Mouse (Mus musculus) forebrain, embryonic 16.5 days (tissue): ENCODE results near the gene Tas2r104. TPM values are rescaled to one million over a fixed set of nuclear protein-coding genes. Genes with fewer than 3 reads are reported as not detected.

Source experiments
- ATAC-seq: fragments of 200-750 bp; cut with Nextera tagmentation; 2 replicates; pipeline ENCODE4 v1.8.0; 2017; ENCODE audit warnings: mild to moderate bottlenecking, moderate library complexity
- H3K27ac ChIP-seq: fragments of 300-500 bp; sonication (generic); 2 replicates; pipeline ENCODE4 v1.5.1; 2014; ENCODE audit warnings: low read length, control low read depth
- H3K27me3 ChIP-seq: fragments of 300-500 bp; sonication (generic); replicated peaks from 2 replicates; pipeline ENCODE4 v1.6.1; 2014; ENCODE audit warnings: low read length; ENCODE audit not compliant: control insufficient read depth, insufficient read depth
- H3K36me3 ChIP-seq: fragments of 300-500 bp; sonication (generic); 2 replicates; pipeline ENCODE4 v1.6.1; 2014; ENCODE audit not compliant: control insufficient read depth, insufficient read depth
- H3K4me1 ChIP-seq: fragments of 300-500 bp; sonication (generic); replicated peaks from 2 replicates; pipeline ENCODE4 v1.6.1; 2014; ENCODE audit warnings: low read length; ENCODE audit not compliant: control insufficient read depth, insufficient read depth
- H3K4me2 ChIP-seq: fragments of 300-500 bp; sonication (generic); 2 replicates; pipeline ENCODE4 v1.6.1; 2014; ENCODE audit warnings: mild to moderate bottlenecking, low read length, control low read depth
- H3K4me3 ChIP-seq: fragments of 300-500 bp; sonication (generic); replicated peaks from 2 replicates; pipeline ENCODE4 v1.5.1; 2014; ENCODE audit warnings: mild to moderate bottlenecking, low read length, control low read depth
- H3K9ac ChIP-seq: fragments of 300-500 bp; sonication (generic); replicated peaks from 2 replicates; pipeline ENCODE4 v1.6.1; 2014; ENCODE audit warnings: low read depth, low read length, control low read depth
- H3K9me3 ChIP-seq: fragments of 300-500 bp; sonication (generic); 2 replicates; pipeline ENCODE4 v1.6.1; 2016; ENCODE audit warnings: low read length; ENCODE audit not compliant: control insufficient read depth
- WGBS: fragments of 180-500 bp; shearing (Covaris S2); extraction: QIAGEN DNeasy Blood & Tissue Kit; methylation state at CpG from one replicate; pipeline ENCODE4 v1.1.7; 2014; 5-methylcytosine and 5-hydroxymethylcytosine counted together
- polyA plus RNA-seq: library from polyadenylated mRNA; unstranded; fragments of >200 nt; fragmentation: Nextera tagmentation; extraction: Ambion mirVana; gene quantifications from 2 replicates; pipeline ENCODE4 v1.2.1, GENCODE M21; 2015

The Tas2r104 gene
- not detected in 2 replicates for polyA plus RNA-seq

GRCm38 (mm10) chr6:131685644-131686043 lies at the start of gene Tas2r104:
Tas2r104 (minus strand) TSS chr6:131685744.
- Histone ChIP-seq H3K4me1 (no peaks in the 10 kb centered on the region), H3K27me3 (no peaks in the 10 kb centered on the region), H3K9ac (no peak within 1 kb of the TSS), H3K4me3 (no peak within 1 kb of the TSS), H3K36me3 (no peaks in the 10 kb centered on the region), H3K27ac (no peak within 1 kb of the TSS), H3K9me3 (no peaks in the 10 kb centered on the region; the same call in 1 of the 2 replicates), H3K4me2 (no peak within 1 kb of the TSS)
- no peak for ATAC-seq
- 73% methylated on average over 1 of the region's 1 CpGs for WGBS

- no peaks in the 10 kb centered on the region for H3K4me1 ChIP-seq
- WGBS: 47% methylated on average over 7 of the region's 7 CpGs
- no peak overlapping the region for H3K27ac ChIP-seq
- H3K9ac ChIP-seq: no peak overlapping the region
- 0 out of 2 replicates have a peak, but pooled peaks cover 4% of the 10 kb centered on the region for H3K9me3 ChIP-seq
- H3K27me3 ChIP-seq: no peaks in the 10 kb centered on the region
- no peak overlapping the region for H3K4me3 ChIP-seq
- H3K36me3 ChIP-seq: no peaks in the 10 kb centered on the region
- no peak for ATAC-seq
- no peak overlapping the region for H3K4me2 ChIP-seq
Observed at GRCm38 (mm10) chr6:131712803-131713202, 27.3 kb upstream of the Tas2r104 start.

- H3K27ac ChIP-seq: no peak within 1 kb of the TSS
- H3K36me3 ChIP-seq: no peaks in the 10 kb centered on the region
- H3K4me1 ChIP-seq: no peaks in the 10 kb centered on the region
- no peaks in the 10 kb centered on the region; the same call in 1 of the 2 replicates for H3K9me3 ChIP-seq
- ATAC-seq: no peak
- H3K4me3 ChIP-seq: no peak within 1 kb of the TSS
- H3K4me2 ChIP-seq: no peak within 1 kb of the TSS
- H3K9ac ChIP-seq: no peak within 1 kb of the TSS
- no peaks in the 10 kb centered on the region for H3K27me3 ChIP-seq
Observed at GRCm38 (mm10) chr6:131689963-131690362, 4.4 kb upstream of the Tas2r104 start, which contains the start of gene Tas2r114. Tas2r114 (minus strand) TSS chr6:131690063.

- no peaks in the 10 kb centered on the region for H3K36me3 ChIP-seq
- no peak within 1 kb of the TSS for H3K4me3 ChIP-seq
- no peaks in the 10 kb centered on the region; the same call in 1 of the 2 replicates for H3K9me3 ChIP-seq
- no peak within 1 kb of the TSS for H3K9ac ChIP-seq
- 64% methylated on average over 1 of the region's 1 CpGs for WGBS
- no peaks in the 10 kb centered on the region for H3K4me1 ChIP-seq
- H3K4me2 ChIP-seq: no peak within 1 kb of the TSS
- H3K27ac ChIP-seq: no peak within 1 kb of the TSS
- ATAC-seq: no peak
- H3K27me3 ChIP-seq: no peaks in the 10 kb centered on the region
Observed at GRCm38 (mm10) chr6:131687395-131687794, 1.9 kb upstream of the Tas2r104 start, which contains the start of gene Tas2r105. Tas2r105 (minus strand) TSS chr6:131687495.

GRCm38 (mm10) chr6:131678786-131679185 lies 6.8 kb downstream of the Tas2r104 start, which contains the start of gene Tas2r106:
Tas2r106 (minus strand) TSS chr6:131678886.
- Histone ChIP-seq H3K9me3 (peaks cover 5% of the 10 kb centered on the region), H3K4me1 (no peaks in the 10 kb centered on the region), H3K4me2 (no peak within 1 kb of the TSS), H3K27me3 (no peaks in the 10 kb centered on the region), H3K9ac (no peak within 1 kb of the TSS), H3K4me3 (no peak within 1 kb of the TSS), H3K27ac (no peak within 1 kb of the TSS), H3K36me3 (no peaks in the 10 kb centered on the region)
- 75% methylated on average over 3 of the region's 3 CpGs for WGBS
- no peak for ATAC-seq

- Histone ChIP-seq H3K9me3 (peaks cover 7% of the 10 kb centered on the region), H3K4me2 (no peak within 1 kb of the TSS), H3K27me3 (no peaks in the 10 kb centered on the region), H3K9ac (no peak within 1 kb of the TSS), H3K4me3 (no peak within 1 kb of the TSS), H3K36me3 (no peaks in the 10 kb centered on the region), H3K4me1 (no peaks in the 10 kb centered on the region), H3K27ac (no peak within 1 kb of the TSS)
- no peak for ATAC-seq
Observed at GRCm38 (mm10) chr6:131660049-131660448, 25.5 kb downstream of the Tas2r104 start, which contains the start of gene Tas2r107. Tas2r107 (minus strand) TSS chr6:131660149.

Other genes with a start within 250 kb of the Tas2r104 start
- not detected in 2 replicates for gene 5430401F13Rik, start 199.3 kb downstream of the Tas2r104 start, polyA plus RNA-seq
- not detected in 2 replicates for gene Gm6619, start 199.3 kb downstream of the Tas2r104 start, polyA plus RNA-seq
- not detected in 2 replicates for gene Tas2r130, start 54.8 kb downstream of the Tas2r104 start, polyA plus RNA-seq
- gene Tas2r107, start 25.6 kb downstream of the Tas2r104 start, polyA plus RNA-seq: not detected in 2 replicates
- gene Tas2r106, start 6.9 kb downstream of the Tas2r104 start, polyA plus RNA-seq: not detected in 2 replicates
- not detected in 2 replicates for gene Tas2r105, start 1.8 kb upstream of the Tas2r104 start, polyA plus RNA-seq
- not detected in 2 replicates for gene Tas2r114, start 4.3 kb upstream of the Tas2r104 start, polyA plus RNA-seq